Mouse (Mus musculus) liver, adult 2 months (tissue): ENCODE results near the gene Wfdc18.

Experiments
- CTCF ChIP-seq: fragments of 200-500 bp; IDR thresholded peaks from 2 replicates; pipeline ENCODE4 v1.5.1; 2011; ENCODE audit warnings: low read depth, low read length, control low read depth
- POLR2A ChIP-seq: fragments of 200-500 bp; IDR thresholded peaks from 2 replicates; pipeline ENCODE4 v1.6.1; 2011; ENCODE audit warnings: low read length, control low read depth; ENCODE audit not compliant: insufficient read depth; ENCODE audit errors: extremely low read depth

GRCm38 (mm10) chr11:83746152-83746551, 37.3 kb downstream of the Wfdc18 start:
- TF ChIP-seq CTCF (no peak), POLR2A (no peak)
